Mouse (Mus musculus): ENCODE measurements around the gene Fam3b. TPM values are rescaled to one million over a fixed set of nuclear protein-coding genes. Genes with fewer than 3 reads are reported as not detected.

Fam3b gene
- polyA plus RNA-seq, 1 experiment from 2014 or later = not detected

Other genes with a start within 250 kb of the Fam3b start
- gene Bace2, start 158.1 kb downstream of the Fam3b start, polyA plus RNA-seq (2015; fragmentation: Nextera tagmentation; extraction: Ambion mirVana) = 3.6 and 6.2 TPM in 2 replicates
- gene Mx1, start 51.9 kb downstream of the Fam3b start, polyA plus RNA-seq (2015; fragmentation: Nextera tagmentation; extraction: Ambion mirVana) = 0.25 and 0.67 TPM in 2 replicates
- gene Tmprss2, start 96.4 kb upstream of the Fam3b start, polyA plus RNA-seq (2015; fragmentation: Nextera tagmentation; extraction: Ambion mirVana) = 2.5 and 3.3 TPM in 2 replicates
- 2.3 and 2.7 TPM in 2 replicates for gene Ripk4, start 249.0 kb upstream of the Fam3b start, polyA plus RNA-seq (2015; fragmentation: Nextera tagmentation; extraction: Ambion mirVana)

All from liver, embryonic 13.5 days (tissue).